Mouse (Mus musculus) kidney, embryonic 16.5 days (tissue): ENCODE results near the gene Ndufb11. TPM values are rescaled to one million over a fixed set of nuclear protein-coding genes. Genes with fewer than 3 reads are reported as not detected.

Experiments used
- ATAC-seq: fragments of 200-750 bp; cut with Nextera tagmentation; 2 replicates; pipeline ENCODE4 v1.8.0; 2017; ENCODE audit warnings: moderate TSS enrichment; ENCODE audit not compliant: low FRiP score, low TSS enrichment
- H3K27ac ChIP-seq: fragments of 300-500 bp; sonication (generic); 2 replicates; pipeline ENCODE4 v1.5.1; 2014; ENCODE audit warnings: low read length
- H3K27me3 ChIP-seq: fragments of 300-500 bp; sonication (generic); 2 replicates; pipeline ENCODE4 v1.6.1; 2014; ENCODE audit warnings: low read length, control low read depth, mixed read lengths; ENCODE audit not compliant: insufficient read depth
- H3K36me3 ChIP-seq: fragments of 300-500 bp; sonication (generic); 2 replicates; pipeline ENCODE4 v1.6.1; 2014; ENCODE audit warnings: low read length, control low read depth, mixed read lengths; ENCODE audit not compliant: insufficient read depth
- H3K4me1 ChIP-seq: fragments of 300-500 bp; sonication (generic); 2 replicates; pipeline ENCODE4 v1.6.1; 2014; ENCODE audit warnings: low read length, control low read depth, mixed read lengths; ENCODE audit not compliant: insufficient read depth
- H3K4me2 ChIP-seq: fragments of 300-500 bp; sonication (generic); replicated peaks from 2 replicates; pipeline ENCODE4 v1.6.1; 2014; ENCODE audit warnings: low read depth, low read length
- H3K4me3 ChIP-seq: fragments of 300-500 bp; sonication (generic); 2 replicates; pipeline ENCODE4 v1.5.1; 2014; ENCODE audit warnings: mild to moderate bottlenecking, low read length
- H3K9ac ChIP-seq: fragments of 300-500 bp; sonication (generic); replicated peaks from 2 replicates; pipeline ENCODE4 v1.6.1; 2014; ENCODE audit warnings: low read length
- H3K9me3 ChIP-seq: fragments of 300-500 bp; sonication (generic); 2 replicates; pipeline ENCODE4 v1.6.1; 2016; ENCODE audit warnings: low read length, control low read depth
- WGBS: fragments of 180-500 bp; shearing (Covaris S2); extraction: QIAGEN DNeasy Blood & Tissue Kit; methylation state at CpG from one replicate; pipeline ENCODE4 v1.1.7; 2014; 5-methylcytosine and 5-hydroxymethylcytosine counted together
- polyA plus RNA-seq: library from polyadenylated mRNA; unstranded; fragments of >200 nt; fragmentation: Nextera tagmentation; extraction: Ambion mirVana; gene quantifications from 2 replicates; pipeline ENCODE4 v1.2.1, GENCODE M21; 2015

The Ndufb11 gene
- polyA plus RNA-seq = 238 and 255 TPM in 2 replicates

GRCm38 (mm10) chrX:20617176-20617902 is at the start of gene Ndufb11, which contains the start of gene Rbm10:
Ndufb11 (minus strand) TSS chrX:20617619.
Rbm10 (plus strand) TSS chrX:20617503.
- WGBS = 17% methylated on average over 47 of the region's 49 CpGs
- H3K27me3 ChIP-seq = no peaks in the 10 kb centered on the region
- H3K4me2 ChIP-seq = peak within 1 kb of the TSS; percentile 68
- peak within 1 kb of the TSS; percentile 77 for H3K9ac ChIP-seq
- ATAC-seq = peak; percentile 99
- H3K4me3 ChIP-seq = peak within 1 kb of the TSS; percentile 67
- H3K27ac ChIP-seq = peak within 1 kb of the TSS; percentile 93
- H3K4me1 ChIP-seq = 0 out of 2 replicates have a peak, but pooled peaks cover 8% of the 10 kb centered on the region
- peaks cover 11% of the 10 kb centered on the region for H3K36me3 ChIP-seq
- no peaks in the 10 kb centered on the region for H3K9me3 ChIP-seq

- 0 out of 2 replicates have a peak, but pooled peaks cover 3% of the 10 kb centered on the region for H3K4me1 ChIP-seq
- peak; percentile 2; the same call in 1 of the 2 replicates for ATAC-seq
- peak overlapping the region; percentile 67 for H3K4me3 ChIP-seq
- H3K9me3 ChIP-seq = no peaks in the 10 kb centered on the region
- H3K9ac ChIP-seq = peak overlapping the region; percentile 81
- 23% methylated on average over 9 of the region's 9 CpGs for WGBS
- peak overlapping the region; percentile 76 for H3K27ac ChIP-seq
- peak overlapping the region; percentile 67 for H3K4me2 ChIP-seq
- no peaks in the 10 kb centered on the region for H3K27me3 ChIP-seq
- 0 out of 2 replicates have a peak, but pooled peaks cover 2% of the 10 kb centered on the region for H3K36me3 ChIP-seq
Observed at GRCm38 (mm10) chrX:20663444-20663790, 46.0 kb upstream of the Ndufb11 start.

- 0 out of 2 replicates have a peak, but pooled peaks cover 3% of the 10 kb centered on the region for H3K4me1 ChIP-seq
- WGBS = 17% methylated on average over 24 of the region's 28 CpGs
- no peaks in the 10 kb centered on the region for H3K27me3 ChIP-seq
- peak; percentile 85 for ATAC-seq
- peak overlapping the region; percentile 81 for H3K9ac ChIP-seq
- H3K36me3 ChIP-seq = no peaks in the 10 kb centered on the region
- peak overlapping the region; percentile 76 for H3K27ac ChIP-seq
- H3K4me3 ChIP-seq = peak overlapping the region; percentile 67
- no peaks in the 10 kb centered on the region for H3K9me3 ChIP-seq
- H3K4me2 ChIP-seq = peak overlapping the region; percentile 67
Observed at GRCm38 (mm10) chrX:20662716-20663443, 45.5 kb upstream of the Ndufb11 start.

GRCm38 (mm10) chrX:20662317-20662715 is 44.9 kb upstream of the Ndufb11 start:
- peak overlapping the region; percentile 67 for H3K4me3 ChIP-seq
- 29% methylated on average over 5 of the region's 5 CpGs for WGBS
- no peak overlapping the region for H3K9ac ChIP-seq
- H3K27me3 ChIP-seq = no peaks in the 10 kb centered on the region
- ATAC-seq = peak; percentile 18
- 0 out of 2 replicates have a peak overlapping the region, but pooled peaks have one; percentile 10 for H3K4me2 ChIP-seq
- 0 out of 2 replicates have a peak, but pooled peaks cover 3% of the 10 kb centered on the region for H3K4me1 ChIP-seq
- H3K36me3 ChIP-seq = no peaks in the 10 kb centered on the region
- no peaks in the 10 kb centered on the region for H3K9me3 ChIP-seq
- H3K27ac ChIP-seq = no peak overlapping the region

GRCm38 (mm10) chrX:20658891-20659406 is 41.5 kb upstream of the Ndufb11 start:
- peak; percentile 37; the same call in 1 of the 2 replicates for ATAC-seq
- Histone ChIP-seq H3K9me3 (no peaks in the 10 kb centered on the region), H3K36me3 (no peaks in the 10 kb centered on the region), H3K27me3 (no peaks in the 10 kb centered on the region), H3K9ac (peak overlapping the region; percentile 65), H3K4me1 (0 out of 2 replicates have a peak, but pooled peaks cover under 1% of the 10 kb centered on the region), H3K4me3 (peak overlapping the region; percentile 58), H3K27ac (peak overlapping the region; percentile 62; the same call in 1 of the 2 replicates), H3K4me2 (peak overlapping the region; percentile 78)
- WGBS = 24% methylated on average over 24 of the region's 24 CpGs

- WGBS = 20% methylated on average over 27 of the region's 27 CpGs
- Histone ChIP-seq H3K4me3 (peak within 1 kb of the TSS; percentile 58), H3K4me1 (no peaks in the 10 kb centered on the region), H3K27me3 (no peaks in the 10 kb centered on the region), H3K4me2 (peak within 1 kb of the TSS; percentile 78), H3K36me3 (no peaks in the 10 kb centered on the region), H3K9ac (peak within 1 kb of the TSS; percentile 65), H3K9me3 (no peaks in the 10 kb centered on the region), H3K27ac (peak within 1 kb of the TSS; percentile 62; the same call in 1 of the 2 replicates)
- ATAC-seq = peak; percentile 87
Observed at GRCm38 (mm10) chrX:20658026-20658652, 40.7 kb upstream of the Ndufb11 start, which contains the start of gene Uba1. Uba1 (plus strand) TSS chrX:20658326.

GRCm38 (mm10) chrX:20657593-20657992 is 40.2 kb upstream of the Ndufb11 start:
- WGBS = 36% methylated on average over 5 of the region's 5 CpGs
- Histone ChIP-seq H3K4me3 (peak overlapping the region; percentile 58), H3K27me3 (no peaks in the 10 kb centered on the region), H3K4me2 (peak overlapping the region; percentile 78), H3K27ac (no peak overlapping the region), H3K9me3 (no peaks in the 10 kb centered on the region), H3K9ac (no peak overlapping the region), H3K4me1 (no peaks in the 10 kb centered on the region), H3K36me3 (no peaks in the 10 kb centered on the region)
- no peak for ATAC-seq

- Histone ChIP-seq H3K4me1 (no peaks in the 10 kb centered on the region), H3K9ac (no peak overlapping the region), H3K4me2 (no peak overlapping the region), H3K4me3 (no peak overlapping the region), H3K27me3 (no peaks in the 10 kb centered on the region), H3K9me3 (no peaks in the 10 kb centered on the region), H3K36me3 (peaks cover 46% of the 10 kb centered on the region), H3K27ac (no peak overlapping the region)
- 85% methylated on average over 5 of the region's 5 CpGs for WGBS
- ATAC-seq = no peak
Observed at GRCm38 (mm10) chrX:20644780-20645179, 27.4 kb upstream of the Ndufb11 start.

- peaks cover 43% of the 10 kb centered on the region for H3K36me3 ChIP-seq
- no peak overlapping the region for H3K9ac ChIP-seq
- no peaks in the 10 kb centered on the region for H3K27me3 ChIP-seq
- no peaks in the 10 kb centered on the region for H3K4me1 ChIP-seq
- no peak overlapping the region for H3K4me2 ChIP-seq
- H3K9me3 ChIP-seq = no peaks in the 10 kb centered on the region
- H3K27ac ChIP-seq = no peak overlapping the region
- 89% methylated on average over 2 of the region's 2 CpGs for WGBS
- no peak overlapping the region for H3K4me3 ChIP-seq
- ATAC-seq = no peak
Observed at GRCm38 (mm10) chrX:20638141-20638540, 20.7 kb upstream of the Ndufb11 start.
